Mouse (Mus musculus): Measurements from ENCODE around the gene Bicral.

DNA sequence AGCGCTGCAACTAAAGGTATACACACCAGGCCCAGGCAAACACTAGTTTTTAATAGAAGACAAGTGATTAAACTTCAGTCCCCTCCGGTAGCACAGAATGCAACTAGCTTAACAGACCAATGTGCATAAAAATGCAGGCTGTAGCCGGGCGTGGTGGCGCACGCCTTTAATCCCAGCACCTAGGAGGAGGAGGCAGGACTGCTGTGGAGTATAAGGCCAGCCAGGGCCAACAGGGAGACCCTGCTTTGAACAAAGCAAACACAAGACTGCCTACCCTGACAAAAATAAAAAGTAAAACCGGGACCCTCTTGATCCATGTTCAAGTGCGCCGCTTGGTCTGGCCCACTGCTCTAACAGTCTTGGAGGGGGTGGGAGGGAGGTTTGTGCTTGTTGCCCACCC, 83.2 kb downstream of the Bicral start:
- no peak for TF ChIP-seq CTCF (IDR thresholded peaks at IDR 0.05; ENCODE audit: extremely low read depth, insufficient read depth, low read length)
- TF ChIP-seq POLR2A (IDR thresholded peaks at IDR 0.05; ENCODE audit: extremely low read depth, insufficient read depth, low read length) = no peak
